Mouse (Mus musculus) testis, adult 10 weeks (tissue): Measurements from ENCODE around the gene H2-Q10. TPM values are rescaled to one million over a fixed set of nuclear protein-coding genes. Genes with fewer than 3 reads are reported as not detected.

Source experiments
- polyA plus RNA-seq: library from polyadenylated mRNA; stranded (reverse); fragments of 350-450 nt; fragmentation: Illumina TruSeq; extraction: RNeasy Lipid Tissue Mini Kit (QIAGEN cat#74804); gene quantifications from one replicate; pipeline ENCODE4 v1.2.3, GENCODE M21; 2014; ENCODE audit warnings: low read depth, low replicate concordance

Gene H2-Q10
- 0.17 TPM for polyA plus RNA-seq

DNA sequence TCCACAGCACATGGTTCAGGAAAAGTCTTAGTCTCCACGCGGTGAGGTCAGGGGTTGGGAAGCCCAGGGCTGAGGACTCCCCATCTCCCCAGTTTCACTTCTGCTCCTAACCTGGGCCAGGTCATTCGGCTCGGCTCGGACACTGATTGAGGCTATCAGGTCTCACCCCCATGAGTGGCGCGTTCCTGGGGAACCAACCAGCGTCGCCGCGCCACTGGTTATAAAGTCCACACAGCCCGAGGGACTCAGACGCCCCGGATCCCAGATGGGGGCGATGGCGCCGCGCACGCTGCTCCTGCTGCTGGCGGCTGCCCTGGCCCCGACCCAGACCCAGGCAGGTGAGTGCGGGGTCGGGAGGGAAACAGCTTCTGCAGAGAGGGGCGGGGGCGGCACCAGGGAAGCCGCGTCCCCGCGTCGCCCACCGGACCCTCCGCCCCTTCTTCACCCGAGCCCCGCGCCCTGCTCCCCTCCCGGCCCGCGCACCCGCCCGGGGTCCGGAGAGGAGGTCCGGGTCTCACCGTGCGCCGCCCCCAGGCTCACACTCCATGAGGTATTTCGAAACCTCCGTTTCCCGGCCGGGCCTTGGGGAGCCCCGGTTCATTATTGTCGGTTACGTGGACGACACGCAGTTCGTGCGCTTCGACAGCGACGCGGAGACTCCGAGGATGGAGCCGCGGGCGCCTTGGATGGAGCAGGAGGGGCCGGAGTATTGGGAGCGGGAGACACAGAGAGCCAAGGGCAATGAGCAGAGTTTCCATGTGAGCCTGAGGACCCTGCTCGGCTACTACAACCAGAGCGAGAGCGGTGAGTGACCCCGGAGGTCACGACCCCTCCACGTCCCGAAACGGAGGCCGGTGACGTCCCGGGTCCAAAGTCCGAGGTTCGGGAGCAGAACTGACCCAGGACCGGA lies at the start of gene H2-Q10:
Gene H2-Q10 (plus strand): TSS at position 248 of the 910 bp plus-strand sequence.

GRCm38 (mm10) chr17:35424624-35425416 lies 45.1 kb upstream of the H2-Q10 start, which contains the start of gene H2-Q6:
H2-Q6 (plus strand) TSS chr17:35424850.

GRCm38 (mm10) chr17:35438885-35439284 lies 31.0 kb upstream of the H2-Q10 start, which contains the start of gene H2-Q7:
H2-Q7 (plus strand) TSS chr17:35439155.

DNA sequence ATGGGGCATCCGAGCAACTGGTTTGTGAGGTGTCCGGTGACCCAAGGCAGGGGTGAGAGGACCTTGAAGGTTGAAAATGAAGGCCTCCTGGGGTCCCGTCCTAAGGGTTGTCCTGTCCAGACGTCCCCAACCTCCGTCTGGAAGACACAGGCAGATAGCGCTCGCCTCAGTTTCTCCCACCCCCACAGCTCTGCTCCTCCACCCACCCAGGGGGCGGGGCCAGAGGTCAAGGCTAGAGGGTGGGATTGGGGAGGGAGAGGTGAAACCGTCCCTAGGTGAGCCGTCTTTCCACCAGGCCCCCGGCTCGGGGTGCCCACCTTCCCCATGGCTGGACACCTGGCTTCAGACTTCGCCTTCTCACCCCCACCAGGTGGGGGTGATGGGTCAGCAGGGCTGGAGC lies 35.9 kb downstream of the H2-Q10 start, which contains the start of gene Pou5f1:
Gene Pou5f1 (plus strand): TSS at position 243 of the 400 bp plus-strand sequence.

DNA sequence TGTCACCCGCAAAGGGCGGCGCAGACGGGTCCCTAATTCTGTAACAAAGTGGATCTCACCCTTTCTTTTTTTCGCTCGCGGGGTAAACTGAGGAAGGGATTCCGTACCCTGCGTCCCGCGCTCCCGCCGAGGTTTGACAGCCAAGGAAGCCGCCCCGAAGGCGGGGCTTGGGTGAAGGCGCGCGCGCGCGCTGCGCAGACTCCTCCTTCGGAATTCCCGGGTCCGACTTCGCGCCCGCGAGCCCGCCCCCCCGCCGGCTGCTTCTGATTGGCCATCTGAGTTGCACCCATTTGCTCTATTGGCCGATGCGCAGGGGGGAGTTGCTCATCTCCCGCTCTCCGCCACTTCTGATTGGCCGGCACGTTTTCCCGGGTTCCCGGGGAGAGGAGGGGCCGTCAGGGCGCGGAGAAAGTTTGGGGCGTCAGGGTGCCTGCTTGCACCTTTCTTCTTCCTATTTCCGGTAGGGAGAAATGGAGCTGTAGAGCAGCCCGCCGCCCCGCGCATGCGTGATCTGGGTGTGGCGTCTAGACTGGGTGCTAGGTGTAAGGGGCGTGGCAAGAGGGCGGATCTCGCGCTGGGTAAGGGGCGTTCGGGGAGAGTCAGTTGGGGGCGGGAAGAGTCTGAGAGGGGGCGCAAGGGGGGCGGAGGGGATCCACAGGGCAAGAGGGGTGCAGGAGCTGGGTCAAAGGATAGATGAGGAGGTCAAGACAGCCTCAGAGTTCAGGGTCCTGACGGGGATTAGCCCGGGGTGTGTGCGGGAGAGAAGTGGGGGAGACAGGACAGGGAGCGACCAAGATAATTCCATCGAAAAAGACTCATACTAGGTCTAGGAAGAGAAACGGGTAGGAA lies 47.0 kb downstream of the H2-Q10 start, which contains the start of the genes Tcf19 and Cchcr1:
Gene Tcf19 (minus strand): TSS at position 173 of the 849 bp plus-strand sequence.
Gene Cchcr1 (plus strand): TSS at position 449 of the 849 bp plus-strand sequence.

Other genes starting within 250 kb of the H2-Q10 start
- not detected for gene Gm16181, start 249.3 kb upstream of the H2-Q10 start, polyA plus RNA-seq
- 10.2 TPM for gene Atp6v1g2, start 236.4 kb upstream of the H2-Q10 start, polyA plus RNA-seq
- gene Nfkbil1, start 234.3 kb upstream of the H2-Q10 start, polyA plus RNA-seq = 0.56 TPM
- 7.1 TPM for gene Ddx39b, start 228.3 kb upstream of the H2-Q10 start, polyA plus RNA-seq
- gene H2-D1, start 207.4 kb upstream of the H2-Q10 start, polyA plus RNA-seq = 2.8 TPM
- gene H2-Q1, start 149.7 kb upstream of the H2-Q10 start, polyA plus RNA-seq = 0.08 TPM
- gene H2-Q2, start 127.8 kb upstream of the H2-Q10 start, polyA plus RNA-seq = 0.69 TPM
- gene H2-Q4, start 90.5 kb upstream of the H2-Q10 start, polyA plus RNA-seq = 1.6 TPM
- 0.66 TPM for gene H2-Q6, start 45.2 kb upstream of the H2-Q10 start, polyA plus RNA-seq
- gene H2-Q7, start 30.9 kb upstream of the H2-Q10 start, polyA plus RNA-seq = 0.49 TPM
- gene Pou5f1, start 35.9 kb downstream of the H2-Q10 start, polyA plus RNA-seq = 0.48 TPM
- 1.1 TPM for gene Tcf19, start 46.7 kb downstream of the H2-Q10 start, polyA plus RNA-seq
- gene Cchcr1, start 47.0 kb downstream of the H2-Q10 start, polyA plus RNA-seq = 25.0 TPM
- 1.3 TPM for gene Psors1c2, start 63.1 kb downstream of the H2-Q10 start, polyA plus RNA-seq
- gene Cdsn, start 82.0 kb downstream of the H2-Q10 start, polyA plus RNA-seq = 0.34 TPM
- gene 2300002M23Rik, start 97.4 kb downstream of the H2-Q10 start, polyA plus RNA-seq = not detected
- gene Sfta2, start 131.5 kb downstream of the H2-Q10 start, polyA plus RNA-seq = not detected
- not detected for gene Gm9573, start 156.5 kb downstream of the H2-Q10 start, polyA plus RNA-seq
- gene Mucl3, start 173.6 kb downstream of the H2-Q10 start, polyA plus RNA-seq = 0.10 TPM
- 0.29 TPM for gene Vars2, start 197.5 kb downstream of the H2-Q10 start, polyA plus RNA-seq
- 2.7 TPM for gene Gtf2h4, start 203.7 kb downstream of the H2-Q10 start, polyA plus RNA-seq
- gene Ddr1, start 234.5 kb downstream of the H2-Q10 start, polyA plus RNA-seq = 0.95 TPM